Mouse (Mus musculus) common myeloid progenitor, adult 5-6 weeks (primary cell): ENCODE measurements around the gene Ddx59. TPM values are rescaled to one million over a fixed set of nuclear protein-coding genes. Genes with fewer than 3 reads are reported as not detected.

ENCODE experiments used
- ATAC-seq: replicated peaks from 2 replicates; pipeline ENCODE4 v1.8.0; 2016; ENCODE audit warnings: low read depth, mild to moderate bottlenecking, moderate TSS enrichment, inconsistent platforms; ENCODE audit not compliant: poor library complexity, severe bottlenecking
- total RNA-seq: library from RNA; stranded (forward); fragments of 200-1000, 187-1606 nt; gene quantifications from 2 replicates; pipeline ENCODE4 v1.2.3, GENCODE M21; 2017

Ddx59 gene
- total RNA-seq, 1 experiment from 2014 or later: 11.6 TPM

GRCm38 (mm10) chr1:136446933-136447332, 31.9 kb downstream of the Ddx59 start:
- ATAC-seq: no peak

- no peak for ATAC-seq
Measured at GRCm38 (mm10) chr1:136447338-136447737, 32.3 kb downstream of the Ddx59 start.

GRCm38 (mm10) chr1:136449541-136449940, 34.5 kb downstream of the Ddx59 start:
- ATAC-seq: no peak

GRCm38 (mm10) chr1:136450206-136450605, 35.1 kb downstream of the Ddx59 start:
- ATAC-seq: no peak

- ATAC-seq: no peak
Measured at GRCm38 (mm10) chr1:136452421-136452820, 37.4 kb downstream of the Ddx59 start.

- no peak for ATAC-seq
Measured at GRCm38 (mm10) chr1:136455756-136456585, 40.9 kb downstream of the Ddx59 start.

- no peak for ATAC-seq
Measured at GRCm38 (mm10) chr1:136456741-136457140, 41.7 kb downstream of the Ddx59 start.

GRCm38 (mm10) chr1:136457403-136457802, 42.3 kb downstream of the Ddx59 start:
- no peak for ATAC-seq

- ATAC-seq: peak; percentile 71; the same call in 1 of the 2 replicates
Measured at GRCm38 (mm10) chr1:136458691-136459245, 43.7 kb downstream of the Ddx59 start.

- no peak for ATAC-seq
Measured at GRCm38 (mm10) chr1:136462443-136462842, 47.4 kb downstream of the Ddx59 start.

- ATAC-seq: no peak
Measured at GRCm38 (mm10) chr1:136465168-136465567, 50.1 kb downstream of the Ddx59 start.

GRCm38 (mm10) chr1:136466143-136466811, 51.2 kb downstream of the Ddx59 start, which contains the start of gene Kif14:
TSS of gene Kif14 (plus strand) at chr1:136466343.
- ATAC-seq: peak; percentile 100

GRCm38 (mm10) chr1:136469408-136469807, 54.3 kb downstream of the Ddx59 start:
- no peak for ATAC-seq

- no peak for ATAC-seq
Measured at GRCm38 (mm10) chr1:136470471-136470870, 55.4 kb downstream of the Ddx59 start.

Other genes with a start within 250 kb of the Ddx59 start
- not detected in 2 replicates for gene Mroh3, start 202.4 kb upstream of the Ddx59 start, total RNA-seq
- gene Inava, start 181.0 kb upstream of the Ddx59 start, total RNA-seq: not detected in 2 replicates
- not detected in 2 replicates for gene Gpr25, start 154.4 kb upstream of the Ddx59 start, total RNA-seq
- gene Camsap2, start 69.2 kb upstream of the Ddx59 start, total RNA-seq: 25.4 and 27.8 TPM in 2 replicates
- 24.7 and 25.5 TPM in 2 replicates for gene Kif14, start 51.1 kb downstream of the Ddx59 start, total RNA-seq
- 29.4 and 30.9 TPM in 2 replicates for gene Zfp281, start 209.6 kb downstream of the Ddx59 start, total RNA-seq